Mouse (Mus musculus): Measurements from ENCODE around the gene Olig1. TPM values are rescaled to one million over a fixed set of nuclear protein-coding genes. Genes with fewer than 3 reads are reported as not detected.
A peak's percentile ranks its signal among the peaks of the same experiment; 100 is the strongest.

Gene Olig1
- polyA plus RNA-seq, 1 experiment from 2014 or later: not detected

DNA sequence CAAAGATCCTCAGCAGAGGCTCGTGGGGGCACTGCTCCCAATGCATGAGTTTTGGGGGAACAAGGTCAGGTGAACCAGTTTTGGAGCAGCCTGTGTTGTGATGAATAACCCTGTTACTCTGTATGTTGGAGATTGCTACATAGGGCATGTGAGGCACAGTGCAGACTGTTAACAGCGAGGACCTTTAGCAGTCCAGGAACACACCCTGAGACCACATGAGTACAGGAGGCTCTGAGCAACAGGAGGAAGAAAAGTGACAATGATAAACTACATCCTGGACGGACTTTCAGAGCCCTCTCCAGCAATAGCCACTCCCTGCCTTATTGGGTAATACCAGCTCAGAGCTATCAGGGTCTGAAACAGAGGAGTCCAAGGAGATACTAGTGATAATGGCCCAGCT, 10.6 kb upstream of the Olig1 start:
- Histone ChIP-seq H3K4me3 (no peak overlapping the region), H3K36me3 (no peaks in the 10 kb centered on the region), H3K4me1 (peaks cover 4% of the 10 kb centered on the region; the same call in 1 of the 2 replicates), H3K27ac (replicated peaks) (no peak overlapping the region), H3K9ac (no peak overlapping the region), H3K9me3 (no peaks in the 10 kb centered on the region), H3K27me3 (replicated peaks) (peaks cover 83% of the 10 kb centered on the region), H3K4me2 (no peak overlapping the region)
- 49% methylated on average over 3 of the region's 3 CpGs for WGBS
- no peak for ATAC-seq (ENCODE audit: extremely low read depth, insufficient number of reproducible peaks, low FRiP score, low TSS enrichment)

DNA sequence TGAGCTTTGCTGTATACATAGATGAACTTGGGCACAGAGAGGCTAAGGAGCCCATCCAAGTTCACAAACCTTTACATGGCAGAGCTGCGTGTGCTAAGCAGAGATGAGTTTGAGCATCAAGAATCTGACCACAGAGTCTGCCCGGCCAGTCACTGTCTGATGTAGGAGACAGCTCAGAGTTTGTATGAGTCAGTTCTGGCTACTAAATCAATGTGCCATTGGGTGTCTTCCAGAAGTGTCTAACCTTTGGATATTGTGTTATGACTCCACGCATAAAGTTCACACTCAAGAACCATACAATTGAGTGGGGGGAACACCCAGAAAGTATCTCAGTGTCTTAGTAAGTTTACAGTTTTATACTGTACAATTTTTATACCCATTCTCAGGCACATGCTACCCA, 8.7 kb upstream of the Olig1 start:
- H3K27me3 ChIP-seq (replicated peaks): peaks cover 99% of the 10 kb centered on the region
- no peaks in the 10 kb centered on the region for H3K9me3 ChIP-seq
- H3K4me1 ChIP-seq: peaks cover 1% of the 10 kb centered on the region; the same call in 1 of the 2 replicates
- H3K36me3 ChIP-seq: no peaks in the 10 kb centered on the region
- no peak overlapping the region for H3K9ac ChIP-seq
- no peak overlapping the region for H3K4me3 ChIP-seq
- H3K27ac ChIP-seq (replicated peaks): no peak overlapping the region
- ATAC-seq (ENCODE audit: extremely low read depth, insufficient number of reproducible peaks, low FRiP score, low TSS enrichment): no peak
- no peak overlapping the region for H3K4me2 ChIP-seq
- 70% methylated on average over 3 of the region's 3 CpGs for WGBS

DNA sequence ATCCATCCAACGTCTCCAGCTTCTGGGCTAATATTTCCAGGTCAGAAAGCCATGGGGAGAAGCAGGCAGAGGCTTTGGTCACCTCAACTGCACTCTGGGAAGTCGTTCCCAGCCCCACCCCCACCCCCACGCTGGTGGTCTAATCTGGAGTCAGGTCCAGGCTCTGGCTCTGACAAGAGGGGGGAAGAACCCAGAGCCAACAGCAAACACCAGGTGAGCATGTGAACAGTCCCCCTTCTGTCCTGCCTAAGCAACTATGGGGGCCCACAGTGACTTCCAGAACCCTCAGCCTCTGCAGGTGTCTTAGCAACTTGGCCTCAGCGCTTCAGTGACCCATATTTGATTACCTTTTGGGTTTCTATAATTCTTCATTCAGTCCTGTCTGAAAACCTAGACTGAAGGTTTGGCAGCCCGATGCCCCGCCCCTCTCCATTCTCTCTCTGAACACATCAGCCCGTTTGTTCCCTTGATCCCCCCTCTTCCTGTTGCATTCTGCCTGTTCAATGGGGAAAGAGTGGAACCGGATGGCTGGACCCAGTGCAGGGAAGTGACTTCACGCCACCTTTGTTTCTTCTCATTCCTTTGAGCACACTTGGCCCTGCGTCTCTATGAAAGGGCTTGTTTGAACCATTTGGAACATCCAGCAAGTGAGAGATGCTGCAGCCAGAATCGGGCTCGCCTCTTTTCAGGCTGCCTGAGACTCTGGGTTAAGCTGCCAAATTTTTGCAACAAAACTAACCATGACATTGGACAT, 6.9 kb upstream of the Olig1 start:
- H3K9me3 ChIP-seq: no peaks in the 10 kb centered on the region
- peaks cover 99% of the 10 kb centered on the region for H3K27me3 ChIP-seq (replicated peaks)
- no peak for ATAC-seq (ENCODE audit: extremely low read depth, insufficient number of reproducible peaks, low FRiP score, low TSS enrichment)
- H3K4me2 ChIP-seq: no peak overlapping the region
- H3K9ac ChIP-seq: no peak overlapping the region
- WGBS: 36% methylated on average over 12 of the region's 12 CpGs
- H3K36me3 ChIP-seq: no peaks in the 10 kb centered on the region
- H3K4me3 ChIP-seq: no peak overlapping the region
- H3K4me1 ChIP-seq: no peaks in the 10 kb centered on the region
- no peak overlapping the region for H3K27ac ChIP-seq (replicated peaks)

DNA sequence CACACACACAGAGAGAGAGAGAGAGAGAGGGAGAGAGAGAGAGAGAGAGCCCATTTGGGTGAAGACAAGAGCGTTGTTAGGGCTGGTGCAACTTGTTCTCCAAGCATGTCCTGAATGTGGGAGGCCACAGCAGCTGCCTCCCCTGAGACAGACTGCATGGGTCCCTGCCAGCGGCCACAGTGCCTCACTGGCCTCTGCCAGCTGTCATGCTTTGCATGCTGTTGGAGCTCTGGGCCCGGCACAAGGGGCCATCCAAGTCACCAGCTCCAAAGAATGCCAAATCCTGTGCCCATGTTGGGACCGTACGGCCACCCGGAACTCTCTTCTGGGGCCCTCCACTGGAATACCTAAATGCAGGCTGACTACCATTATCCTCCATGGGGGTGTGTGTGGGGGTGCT, 3.6 kb upstream of the Olig1 start:
- H3K4me3 ChIP-seq: no peak overlapping the region
- no peaks in the 10 kb centered on the region for H3K9me3 ChIP-seq
- H3K4me1 ChIP-seq: peaks cover 13% of the 10 kb centered on the region
- no peak overlapping the region for H3K27ac ChIP-seq (replicated peaks)
- H3K4me2 ChIP-seq: no peak overlapping the region
- 68% methylated on average over 6 of the region's 6 CpGs for WGBS
- H3K36me3 ChIP-seq: no peaks in the 10 kb centered on the region
- H3K9ac ChIP-seq: no peak overlapping the region
- no peak for ATAC-seq (ENCODE audit: extremely low read depth, insufficient number of reproducible peaks, low FRiP score, low TSS enrichment)
- H3K27me3 ChIP-seq (replicated peaks): peaks cover 99% of the 10 kb centered on the region

DNA sequence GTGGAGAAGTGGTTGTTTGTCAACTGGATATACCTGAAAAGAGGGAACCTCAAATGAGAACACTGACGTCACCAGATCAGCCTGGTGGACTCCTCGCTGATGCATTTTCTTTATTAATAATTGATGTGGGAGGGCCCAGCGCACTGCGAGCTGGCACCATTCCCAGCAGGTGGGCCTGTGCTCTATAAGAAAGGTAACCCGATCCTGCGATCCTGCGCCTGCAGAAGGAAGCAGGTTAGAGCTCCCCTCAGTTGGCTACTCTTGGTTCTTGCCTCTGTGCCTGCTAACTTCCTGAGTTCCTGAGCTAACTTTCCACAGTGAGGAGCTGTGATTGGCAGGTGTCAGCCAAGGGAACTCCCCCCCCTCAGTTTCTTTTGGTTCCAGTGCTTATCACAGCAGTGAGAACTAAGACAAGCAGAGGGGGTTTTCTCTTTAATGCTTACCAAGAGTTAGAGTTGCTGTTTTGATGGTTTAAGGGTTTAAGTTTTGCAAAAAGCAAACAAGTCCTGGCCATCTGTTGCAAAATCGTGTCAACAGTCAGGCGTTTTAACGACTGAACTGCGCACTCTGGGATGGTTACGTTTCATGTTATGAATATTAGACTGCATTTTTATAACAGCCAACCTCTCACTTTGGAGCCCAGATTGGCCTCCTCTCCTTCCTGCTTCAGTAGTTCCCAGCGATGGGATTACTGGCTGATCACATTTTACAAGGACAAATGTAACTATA, 684 bp upstream of the Olig1 start:
- no peak for ATAC-seq (ENCODE audit: extremely low read depth, insufficient number of reproducible peaks, low FRiP score, low TSS enrichment)
- no peak overlapping the region for H3K9ac ChIP-seq
- no peaks in the 10 kb centered on the region for H3K36me3 ChIP-seq
- peaks cover 14% of the 10 kb centered on the region for H3K4me1 ChIP-seq
- 9% methylated on average over 13 of the region's 13 CpGs for WGBS
- H3K27ac ChIP-seq (replicated peaks): no peak overlapping the region
- H3K9me3 ChIP-seq: no peaks in the 10 kb centered on the region
- peak overlapping the region; percentile 56 for H3K4me3 ChIP-seq
- H3K27me3 ChIP-seq (replicated peaks): peaks cover 100% of the 10 kb centered on the region
- peak overlapping the region; percentile 76 for H3K4me2 ChIP-seq

DNA sequence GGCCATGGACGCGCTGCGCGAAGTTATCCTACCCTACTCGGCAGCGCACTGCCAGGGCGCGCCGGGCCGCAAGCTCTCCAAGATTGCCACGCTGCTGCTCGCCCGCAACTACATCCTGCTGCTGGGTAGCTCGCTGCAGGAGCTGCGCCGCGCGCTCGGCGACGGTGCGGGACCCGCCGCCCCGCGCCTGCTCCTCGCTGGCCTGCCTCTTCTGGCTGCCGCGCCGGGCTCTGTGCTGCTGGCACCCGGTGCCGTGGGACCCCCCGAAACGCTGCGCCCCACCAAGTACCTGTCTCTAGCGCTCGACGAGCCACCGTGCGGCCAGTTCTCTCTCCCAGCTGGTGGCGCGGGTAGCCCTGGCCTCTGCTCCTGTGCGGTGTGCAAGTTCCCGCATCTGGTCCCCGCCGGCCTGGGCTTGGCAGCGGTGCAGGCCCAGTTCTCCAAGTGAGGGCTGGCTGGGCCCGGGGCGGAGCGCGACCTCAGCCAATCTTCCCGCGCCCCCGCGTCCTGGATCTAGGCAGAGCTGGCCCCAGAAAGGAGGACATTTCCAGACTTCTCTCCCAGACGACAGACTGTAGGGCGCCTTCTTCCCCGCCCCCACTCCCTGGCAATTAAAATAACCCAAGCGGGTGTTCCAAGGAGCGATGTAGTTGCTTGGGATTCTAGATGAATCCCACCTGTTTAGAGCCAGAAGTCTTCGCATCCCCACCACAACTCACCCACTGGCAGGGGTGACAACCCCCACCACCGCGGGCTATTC, 820 bp downstream of the Olig1 start:
- WGBS: under 1% methylated on average over 63 of the region's 63 CpGs
- peak overlapping the region; percentile 76 for H3K4me2 ChIP-seq
- peak overlapping the region; percentile 56 for H3K4me3 ChIP-seq
- H3K36me3 ChIP-seq: no peaks in the 10 kb centered on the region
- ATAC-seq (ENCODE audit: extremely low read depth, insufficient number of reproducible peaks, low FRiP score, low TSS enrichment): no peak
- no peaks in the 10 kb centered on the region for H3K9me3 ChIP-seq
- H3K4me1 ChIP-seq: peaks cover 14% of the 10 kb centered on the region
- no peak overlapping the region for H3K27ac ChIP-seq (replicated peaks)
- peak overlapping the region; percentile 45; the same call in 1 of the 2 replicates for H3K9ac ChIP-seq
- H3K27me3 ChIP-seq (replicated peaks): peaks cover 100% of the 10 kb centered on the region

DNA sequence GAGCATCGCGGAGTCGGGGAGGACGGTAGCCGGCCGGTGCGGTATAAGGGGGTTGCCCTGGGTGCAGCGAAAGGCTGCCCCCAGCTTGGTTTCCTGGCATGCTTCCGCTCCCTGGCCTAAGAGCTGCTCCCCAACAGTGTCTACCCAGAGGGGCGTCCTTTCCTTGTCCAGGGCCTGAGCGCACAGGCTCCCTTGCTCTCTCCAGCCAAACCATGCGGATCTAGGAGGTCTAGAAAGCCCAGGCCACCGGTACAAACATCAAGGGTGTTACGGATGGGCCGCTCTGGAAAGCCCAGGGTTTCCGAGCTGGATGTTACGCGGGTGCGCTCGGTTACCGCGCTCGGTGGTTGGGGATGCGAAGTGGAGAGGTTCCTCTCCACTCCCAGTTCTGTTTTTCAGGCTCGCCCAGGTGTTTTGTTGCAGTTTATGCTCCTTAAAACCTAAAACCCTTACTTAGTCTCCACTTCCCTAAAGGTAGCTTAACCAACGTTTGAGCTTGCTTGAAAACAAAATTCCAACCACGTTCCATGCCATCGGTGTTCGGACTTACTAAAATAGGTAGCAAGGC, 1.5 kb downstream of the Olig1 start:
- no peak for ATAC-seq (ENCODE audit: extremely low read depth, insufficient number of reproducible peaks, low FRiP score, low TSS enrichment)
- Histone ChIP-seq H3K9ac (no peak overlapping the region), H3K36me3 (no peaks in the 10 kb centered on the region), H3K4me3 (peak overlapping the region; percentile 56), H3K4me1 (peaks cover 14% of the 10 kb centered on the region), H3K4me2 (peak overlapping the region; percentile 76), H3K27me3 (replicated peaks) (peaks cover 98% of the 10 kb centered on the region), H3K9me3 (no peaks in the 10 kb centered on the region), H3K27ac (replicated peaks) (no peak overlapping the region)
- WGBS: 2% methylated on average over 29 of the region's 29 CpGs

DNA sequence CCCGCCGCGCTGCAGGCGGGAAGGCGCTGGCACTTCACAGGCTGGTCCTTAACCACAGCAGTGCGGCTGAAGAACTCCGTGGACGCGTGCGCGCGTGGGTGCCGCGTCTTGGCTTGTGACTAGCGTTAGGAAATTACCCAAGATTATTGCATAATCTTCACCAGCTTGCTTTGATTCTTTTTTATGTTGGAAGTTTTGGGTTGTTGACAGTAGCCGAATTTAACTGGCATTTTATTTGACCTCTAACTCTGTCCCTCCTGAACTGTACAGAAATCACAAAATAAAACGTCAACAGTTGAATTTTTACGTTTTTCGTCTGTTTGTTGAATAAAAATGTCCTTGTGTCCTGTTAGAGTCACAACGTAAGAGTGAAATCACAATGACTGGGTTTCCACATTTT, 2.1 kb downstream of the Olig1 start:
- Histone ChIP-seq H3K4me1 (peaks cover 14% of the 10 kb centered on the region), H3K36me3 (no peaks in the 10 kb centered on the region), H3K4me3 (no peak overlapping the region), H3K27me3 (replicated peaks) (peaks cover 98% of the 10 kb centered on the region), H3K27ac (replicated peaks) (no peak overlapping the region), H3K9me3 (no peaks in the 10 kb centered on the region), H3K9ac (no peak overlapping the region), H3K4me2 (no peak overlapping the region)
- 4% methylated on average over 20 of the region's 20 CpGs for WGBS
- no peak for ATAC-seq (ENCODE audit: extremely low read depth, insufficient number of reproducible peaks, low FRiP score, low TSS enrichment)

DNA sequence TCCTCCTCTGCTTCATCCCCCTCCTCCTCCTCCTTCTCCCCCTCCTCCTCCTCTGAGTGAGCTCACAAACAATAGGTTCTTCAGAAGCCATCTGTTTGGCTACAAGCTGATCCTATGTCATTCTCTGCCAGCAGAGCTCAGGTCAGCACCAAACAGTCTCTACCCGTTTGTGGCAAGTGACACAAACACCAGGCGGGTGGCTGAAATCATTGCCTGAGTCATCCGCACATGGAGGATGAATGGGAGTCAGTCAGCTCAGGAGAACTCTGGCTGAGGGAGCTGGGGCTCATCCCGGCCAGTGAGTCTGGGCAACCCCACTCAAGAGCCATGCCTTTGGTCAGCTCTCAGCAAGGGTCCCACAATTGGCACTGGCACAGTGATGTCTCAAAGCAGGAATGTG, 10.9 kb downstream of the Olig1 start:
- Histone ChIP-seq H3K27me3 (replicated peaks) (peaks cover 66% of the 10 kb centered on the region), H3K4me2 (no peak overlapping the region), H3K4me1 (0 out of 2 replicates have a peak, but pooled peaks cover 4% of the 10 kb centered on the region), H3K27ac (replicated peaks) (no peak overlapping the region), H3K9ac (no peak overlapping the region), H3K36me3 (no peaks in the 10 kb centered on the region), H3K4me3 (no peak overlapping the region), H3K9me3 (no peaks in the 10 kb centered on the region)
- no peak for ATAC-seq (ENCODE audit: extremely low read depth, insufficient number of reproducible peaks, low FRiP score, low TSS enrichment)
- WGBS: 57% methylated on average over 4 of the region's 4 CpGs

DNA sequence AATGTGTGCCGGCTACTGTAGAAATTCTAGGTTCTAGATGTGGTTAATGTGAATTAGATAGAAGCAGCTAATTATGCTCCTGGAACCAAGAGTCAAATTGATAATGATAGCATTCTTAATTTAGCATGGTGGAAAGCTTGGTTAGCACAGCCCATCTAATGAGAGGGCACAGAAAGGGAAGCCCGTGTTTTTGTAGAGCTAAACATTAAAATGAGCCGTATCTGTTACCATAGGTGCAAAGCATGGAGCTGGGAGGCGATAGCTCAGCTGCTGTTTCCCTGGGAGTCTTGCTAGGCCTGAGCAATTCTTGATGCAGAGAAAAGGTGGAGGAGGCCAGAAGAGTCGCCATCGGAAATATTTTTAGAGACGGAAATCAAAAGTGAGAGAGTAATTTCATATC, 22.5 kb downstream of the Olig1 start:
- ATAC-seq (ENCODE audit: extremely low read depth, insufficient number of reproducible peaks, low FRiP score, low TSS enrichment): no peak
- H3K27ac ChIP-seq (replicated peaks): no peak overlapping the region
- WGBS: 72% methylated on average over 7 of the region's 7 CpGs
- H3K9me3 ChIP-seq: no peaks in the 10 kb centered on the region
- H3K27me3 ChIP-seq (replicated peaks): 0 out of 2 replicates have a peak, but pooled peaks cover 3% of the 10 kb centered on the region
- H3K9ac ChIP-seq: no peak overlapping the region
- no peak overlapping the region for H3K4me2 ChIP-seq
- no peak overlapping the region for H3K4me3 ChIP-seq
- no peaks in the 10 kb centered on the region for H3K4me1 ChIP-seq
- H3K36me3 ChIP-seq: no peaks in the 10 kb centered on the region

DNA sequence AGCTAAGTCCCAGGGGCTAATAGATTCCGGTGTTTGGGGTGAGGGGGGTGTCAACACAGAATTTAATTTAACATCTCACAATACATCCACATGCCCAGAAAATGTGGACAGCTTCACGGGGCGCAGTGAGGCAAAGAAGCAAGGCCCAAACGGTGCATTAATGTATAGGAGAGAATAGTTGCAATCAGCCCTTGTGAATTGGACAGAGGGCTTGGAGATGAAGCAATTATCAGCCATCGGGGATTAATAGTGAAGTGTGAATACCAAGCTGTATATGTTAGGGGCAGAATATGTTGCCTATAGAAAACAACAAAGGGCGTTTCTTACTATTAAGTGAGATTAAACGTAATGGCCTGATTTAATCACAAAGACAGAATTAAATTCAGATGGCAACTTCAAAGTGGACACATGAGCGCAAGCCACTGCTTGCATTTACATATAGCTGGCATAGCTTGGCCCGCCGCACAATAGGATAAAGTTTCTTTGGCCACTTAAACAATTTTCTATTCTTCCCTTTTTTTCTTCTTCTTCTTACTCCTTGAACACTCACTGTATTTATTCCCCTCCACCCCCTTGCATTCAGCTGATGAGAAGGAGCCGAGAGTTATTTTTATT, 23.3 kb downstream of the Olig1 start:
- no peaks in the 10 kb centered on the region for H3K36me3 ChIP-seq
- H3K27ac ChIP-seq (replicated peaks): no peak overlapping the region
- 80% methylated on average over 11 of the region's 11 CpGs for WGBS
- H3K9ac ChIP-seq: no peak overlapping the region
- no peak overlapping the region for H3K4me3 ChIP-seq
- no peaks in the 10 kb centered on the region for H3K9me3 ChIP-seq
- H3K4me2 ChIP-seq: no peak overlapping the region
- ATAC-seq (ENCODE audit: extremely low read depth, insufficient number of reproducible peaks, low FRiP score, low TSS enrichment): no peak
- no peaks in the 10 kb centered on the region for H3K4me1 ChIP-seq
- 0 out of 2 replicates have a peak, but pooled peaks cover 3% of the 10 kb centered on the region for H3K27me3 ChIP-seq (replicated peaks)
